Mouse (Mus musculus) spleen, adult 2 months (tissue): ENCODE measurements around the gene Lonrf2.

ENCODE experiments used
- CTCF ChIP-seq: fragments of 200-500 bp; IDR thresholded peaks from 2 replicates; pipeline ENCODE4 v1.5.1; 2011; ENCODE audit warnings: mild to moderate bottlenecking, inconsistent platforms; ENCODE audit not compliant: insufficient read depth, insufficient read length, insufficient replicate concordance; ENCODE audit errors: extremely low read depth
- POLR2A ChIP-seq: fragments of 200-500 bp; IDR thresholded peaks from 2 replicates; pipeline ENCODE4 v1.6.1; 2011; ENCODE audit warnings: low read depth, low read length, inconsistent platforms

DNA sequence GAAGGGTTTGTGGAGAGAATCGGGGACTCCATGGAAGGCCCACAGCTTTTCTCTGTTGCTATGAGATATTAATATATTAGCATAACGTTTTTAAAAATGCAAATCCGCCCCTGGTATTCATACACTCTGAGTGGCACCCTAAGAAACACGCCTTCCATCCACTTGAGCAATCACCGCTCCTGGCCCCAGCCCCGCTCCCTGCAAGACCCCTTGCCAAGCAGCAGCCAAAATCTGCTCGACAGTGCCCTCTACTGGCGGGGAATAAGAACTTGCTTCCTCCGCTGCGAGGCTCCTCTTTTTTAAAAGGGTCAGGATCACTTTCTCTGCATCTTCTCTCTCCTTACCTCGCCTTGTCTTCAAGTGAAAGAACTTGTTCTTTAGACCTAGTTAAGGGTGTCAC lies 68.7 kb downstream of the Lonrf2 start:
- TF ChIP-seq CTCF: peak; percentile 71; the same call in 1 of the 2 replicates
- TF ChIP-seq POLR2A: no peak
